Mouse (Mus musculus) liver, adult 2 months (tissue): ENCODE results near the gene Ltb. TPM values are rescaled to one million over a fixed set of nuclear protein-coding genes. Genes with fewer than 3 reads are reported as not detected.

Experiments used
- DNase-seq: peaks from one replicate; pipeline ENCODE4 v3.0.0-alpha.2; 2011; ENCODE audit warnings: low read depth, low spot score; ENCODE audit errors: extremely low read depth
- H3K27ac ChIP-seq: fragments of 200-500 bp; replicated peaks from 2 replicates; pipeline ENCODE4 v1.5.1; 2012; ENCODE audit warnings: low read depth, mild to moderate bottlenecking, control low read depth, inconsistent platforms, low read length; ENCODE audit not compliant: insufficient read depth
- H3K27me3 ChIP-seq: fragments of 200-500 bp; 2 replicates; pipeline ENCODE4 v1.6.1; 2012; ENCODE audit warnings: mild to moderate bottlenecking, moderate library complexity, low read length, inconsistent platforms; ENCODE audit not compliant: control insufficient read depth, insufficient read depth
- H3K36me3 ChIP-seq: fragments of 200-500 bp; 2 replicates; pipeline ENCODE4 v1.6.1; 2012; ENCODE audit warnings: low read length, inconsistent platforms; ENCODE audit not compliant: control insufficient read depth, insufficient read depth
- H3K4me1 ChIP-seq: fragments of 200-500 bp; 2 replicates; pipeline ENCODE4 v1.6.1; 2011; ENCODE audit warnings: low read length; ENCODE audit not compliant: control insufficient read depth, insufficient read depth
- H3K4me3 ChIP-seq: fragments of 200-500 bp; 2 replicates; pipeline ENCODE4 v1.5.1; 2011; ENCODE audit warnings: low read depth, mild to moderate bottlenecking, control low read depth, low read length, moderate library complexity; ENCODE audit not compliant: insufficient read depth
- H3K79me2 ChIP-seq: fragments of 200-500 bp; 2 replicates; pipeline ENCODE4 v1.6.1; 2012; ENCODE audit warnings: inconsistent platforms, mild to moderate bottlenecking, low read length, moderate library complexity; ENCODE audit not compliant: control insufficient read depth, insufficient read depth
- H3K9ac ChIP-seq: fragments of 200-500 bp; 2 replicates; pipeline ENCODE4 v1.6.1; 2012; ENCODE audit warnings: low read depth, mild to moderate bottlenecking, control low read depth, inconsistent platforms, low read length
- CTCF ChIP-seq: fragments of 200-500 bp; IDR thresholded peaks from 2 replicates; pipeline ENCODE4 v1.5.1; 2011; ENCODE audit warnings: low read depth, low read length, control low read depth
- POLR2A ChIP-seq: fragments of 200-500 bp; IDR thresholded peaks from 2 replicates; pipeline ENCODE4 v1.6.1; 2011; ENCODE audit warnings: low read length, control low read depth; ENCODE audit not compliant: insufficient read depth; ENCODE audit errors: extremely low read depth
- WGBS: fragments of 180-500 bp; shearing (Covaris S2); methylation state at CpG from one replicate; pipeline ENCODE4 v1.1.7; 2018; 5-methylcytosine and 5-hydroxymethylcytosine counted together
- polyA plus RNA-seq: library from polyadenylated mRNA; depleted of rRNA; stranded (reverse); fragments of >200 nt; gene quantifications from 2 replicates; pipeline ENCODE4 v1.2.3, GENCODE M21; 2012
- total RNA-seq: library from RNA; depleted of rRNA; stranded (reverse); fragments of >200 nt; gene quantifications from 2 replicates; pipeline ENCODE4 v1.2.3, GENCODE M21; 2014

The Ltb gene
- total and polyA plus RNA-seq, 2 experiments, result 1.8 to 4.7 TPM

DNA sequence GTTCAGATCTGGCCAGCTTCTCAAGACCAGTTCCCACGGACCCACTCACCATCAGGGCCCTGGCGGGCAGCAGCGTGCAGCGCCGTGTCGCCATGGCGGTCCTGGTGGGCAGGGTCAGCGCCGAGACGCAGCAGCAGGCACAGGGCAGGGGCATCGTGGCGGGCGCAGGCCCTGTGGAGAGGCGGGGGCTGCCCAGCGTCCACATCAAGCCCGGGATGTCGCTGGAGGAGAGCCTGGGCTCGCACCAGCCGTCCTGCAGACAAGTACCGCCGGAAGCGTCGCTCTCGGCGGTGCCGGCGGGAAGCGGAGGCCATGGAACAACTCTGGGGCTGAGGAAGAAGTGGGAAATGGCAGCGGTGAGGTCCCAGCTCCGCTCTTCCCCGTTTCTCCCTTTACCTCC, 40.7 kb downstream of the Ltb start:
- peaks cover 4% of the 10 kb centered on the region; the same call in 1 of the 2 replicates for H3K4me1 ChIP-seq

DNA sequence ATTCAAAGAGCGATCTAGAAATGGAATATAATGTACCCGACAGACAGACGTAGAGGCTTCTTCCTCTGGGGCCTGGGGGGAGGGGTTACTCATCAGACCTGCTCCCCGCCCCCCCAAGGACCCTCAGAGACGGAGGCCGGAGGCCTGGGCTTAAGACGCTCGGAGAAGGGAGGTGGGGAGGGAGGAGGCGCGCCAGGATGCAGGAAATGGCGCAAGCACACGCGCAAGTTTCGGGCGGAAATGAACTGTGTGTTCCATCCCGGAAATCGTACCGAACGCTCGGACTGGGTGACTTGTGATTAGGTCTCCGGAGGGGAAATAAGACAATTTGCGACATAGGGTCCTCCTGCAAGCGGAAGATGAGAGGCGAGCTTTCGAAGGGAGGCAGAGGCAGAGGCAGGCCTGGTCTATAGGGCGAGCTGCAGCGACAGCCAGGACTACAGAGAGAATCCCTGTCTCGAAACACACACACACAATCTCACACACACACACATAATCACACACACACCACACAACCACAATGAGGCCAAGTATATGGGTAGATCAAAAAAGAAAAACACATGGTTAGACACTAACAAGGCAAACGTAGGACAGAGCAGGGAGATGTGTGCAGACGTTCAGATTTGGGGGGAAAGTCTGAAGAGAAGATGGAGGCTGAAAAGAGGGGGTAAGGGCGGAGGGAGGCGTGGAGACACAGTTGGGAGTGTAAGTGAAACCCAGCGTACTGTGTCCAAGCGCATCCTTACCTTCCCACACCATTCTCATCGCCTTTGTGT, 41.6 kb downstream of the Ltb start, which contains the start of gene Nfkbil1:
Gene Nfkbil1 (minus strand): TSS at position 179 of the 776 bp plus-strand sequence.
- Histone ChIP-seq H3K4me1 (peaks cover 9% of the 10 kb centered on the region), H3K4me3 (peak within 1 kb of the TSS; percentile 60)
- WGBS, result under 1% methylated on average over 35 of the region's 35 CpGs

More for the DNA sequence above, 40.7 kb downstream of the Ltb start:
- no peak for DNase-seq
- WGBS, result 4% methylated on average over 31 of the region's 31 CpGs
- peak overlapping the region; percentile 90 for H3K27ac ChIP-seq
- H3K9ac ChIP-seq, result peak overlapping the region; percentile 98
- no peak for TF ChIP-seq CTCF
- no peak for TF ChIP-seq POLR2A
- H3K36me3 ChIP-seq, result no peaks in the 10 kb centered on the region
- peak overlapping the region; percentile 60 for H3K4me3 ChIP-seq
- H3K79me2 ChIP-seq, result peaks cover 16% of the 10 kb centered on the region; the same call in 1 of the 2 replicates
- H3K27me3 ChIP-seq, result no peaks in the 10 kb centered on the region

DNA sequence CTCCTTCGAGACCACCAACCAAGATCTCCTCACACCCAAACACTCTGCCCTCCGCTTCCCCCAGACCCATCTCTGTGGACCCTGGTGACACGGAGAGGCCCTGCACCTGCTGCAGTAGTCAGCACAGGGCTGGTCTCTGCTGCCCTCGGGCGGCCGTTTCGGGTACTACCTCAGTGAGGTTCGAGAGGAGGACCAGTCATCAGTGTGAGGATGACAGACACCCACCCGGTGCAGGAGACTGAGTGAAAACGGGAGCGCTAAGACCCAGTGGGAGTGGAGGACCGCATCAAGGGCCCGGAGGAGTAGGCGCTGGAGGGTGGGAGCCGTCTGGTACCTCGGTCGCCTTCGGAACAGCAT, 42.1 kb downstream of the Ltb start:
- Histone ChIP-seq H3K27ac (peak overlapping the region; percentile 78), H3K4me1 (peaks cover 9% of the 10 kb centered on the region), H3K36me3 (no peaks in the 10 kb centered on the region), H3K79me2 (peaks cover 7% of the 10 kb centered on the region; the same call in 1 of the 2 replicates), H3K4me3 (peak overlapping the region; percentile 60), H3K27me3 (no peaks in the 10 kb centered on the region), H3K9ac (peak overlapping the region; percentile 57)
- 0 out of 2 replicates have a peak, but pooled peaks have one; percentile 16 for TF ChIP-seq POLR2A
- peak; percentile 95 for TF ChIP-seq CTCF
- no peak for DNase-seq
- 2% methylated on average over 18 of the region's 18 CpGs for WGBS

More for the DNA sequence above, 41.6 kb downstream of the Ltb start, which contains the start of gene Nfkbil1:
- H3K27me3 ChIP-seq, result no peaks in the 10 kb centered on the region
- H3K9ac ChIP-seq, result peak within 1 kb of the TSS; percentile 98
- TF ChIP-seq POLR2A (peak; percentile 60; the same call in 1 of the 2 replicates), CTCF (no peak)
- H3K36me3 ChIP-seq, result no peaks in the 10 kb centered on the region
- peak within 1 kb of the TSS; percentile 90 for H3K27ac ChIP-seq
- peaks cover 13% of the 10 kb centered on the region; the same call in 1 of the 2 replicates for H3K79me2 ChIP-seq
- DNase-seq, result peak; percentile 91

DNA sequence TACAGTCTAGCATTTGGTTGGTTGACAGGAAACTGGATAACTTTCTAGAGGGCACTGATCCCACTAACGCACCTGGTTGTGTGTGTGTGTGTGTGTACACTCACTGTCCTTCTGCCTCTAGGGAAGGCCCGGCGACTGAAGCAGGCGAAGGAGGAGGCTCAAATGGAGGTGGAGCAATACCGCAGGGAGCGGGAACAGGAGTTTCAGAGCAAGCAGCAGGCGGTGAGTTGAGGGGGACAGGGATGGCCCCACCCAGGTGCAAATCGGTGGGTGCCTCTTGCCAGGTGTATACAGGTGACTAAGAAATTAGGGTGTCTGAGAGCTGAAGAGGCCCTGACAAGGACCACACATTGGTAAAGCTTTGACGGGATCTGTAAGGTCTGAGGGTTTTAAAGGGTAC, 42.8 kb downstream of the Ltb start:
- Histone ChIP-seq H3K27me3 (no peaks in the 10 kb centered on the region), H3K79me2 (peaks cover 7% of the 10 kb centered on the region; the same call in 1 of the 2 replicates), H3K9ac (no peak overlapping the region), H3K4me3 (no peak overlapping the region), H3K4me1 (peaks cover 7% of the 10 kb centered on the region), H3K36me3 (no peaks in the 10 kb centered on the region), H3K27ac (no peak overlapping the region)
- TF ChIP-seq CTCF, result no peak
- WGBS, result 84% methylated on average over 9 of the region's 9 CpGs
- DNase-seq, result no peak

DNA sequence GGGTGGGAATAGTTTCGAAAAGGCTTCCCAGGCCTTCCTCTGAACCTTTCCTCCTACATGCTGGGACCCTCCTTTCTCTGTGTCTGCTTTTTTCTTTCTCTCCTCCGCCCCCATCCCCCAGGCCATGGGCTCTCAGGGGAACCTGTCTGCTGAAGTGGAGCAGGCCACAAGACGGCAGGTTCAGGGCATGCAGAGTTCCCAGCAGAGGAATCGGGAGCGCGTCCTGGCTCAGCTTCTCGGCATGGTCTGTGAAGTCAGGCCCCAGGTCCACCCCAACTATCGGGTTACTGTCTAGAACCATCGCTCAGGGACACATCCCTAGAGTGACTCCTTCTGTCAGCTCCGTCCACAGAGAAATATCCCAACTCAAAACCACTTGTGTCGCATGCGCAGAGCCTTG, 43.3 kb downstream of the Ltb start:
- no peaks in the 10 kb centered on the region for H3K27me3 ChIP-seq
- H3K4me3 ChIP-seq, result no peak overlapping the region
- no peak overlapping the region for H3K27ac ChIP-seq
- DNase-seq, result no peak
- WGBS, result 95% methylated on average over 12 of the region's 12 CpGs
- no peak overlapping the region for H3K9ac ChIP-seq
- H3K79me2 ChIP-seq, result peaks cover 12% of the 10 kb centered on the region
- no peaks in the 10 kb centered on the region for H3K36me3 ChIP-seq
- H3K4me1 ChIP-seq, result peaks cover 7% of the 10 kb centered on the region
- TF ChIP-seq CTCF (no peak), POLR2A (no peak)

DNA sequence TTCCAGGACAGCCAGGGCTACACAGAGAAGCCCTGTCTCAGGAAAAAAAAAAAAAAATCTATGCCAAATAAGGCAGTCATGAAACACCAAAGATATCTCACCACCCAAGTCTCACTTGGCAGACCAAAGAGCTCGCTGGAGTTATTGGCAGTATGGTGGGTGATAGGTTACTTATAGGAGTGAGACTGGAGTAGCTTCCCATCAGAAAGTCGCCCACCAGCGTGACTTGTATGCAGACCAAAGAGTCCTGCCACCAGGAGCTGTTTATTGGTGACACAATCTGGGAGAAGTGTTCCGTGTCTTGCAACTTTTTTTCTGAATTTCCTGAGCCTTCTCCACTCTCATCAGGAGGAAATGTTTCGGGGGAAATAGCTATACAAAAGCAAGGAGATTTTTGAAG, 45.5 kb downstream of the Ltb start:
- Histone ChIP-seq H3K27me3 (no peaks in the 10 kb centered on the region), H3K27ac (no peak overlapping the region), H3K4me3 (no peak overlapping the region), H3K79me2 (peaks cover 32% of the 10 kb centered on the region), H3K4me1 (peaks cover 17% of the 10 kb centered on the region), H3K9ac (no peak overlapping the region), H3K36me3 (peaks cover 14% of the 10 kb centered on the region)
- WGBS, result 77% methylated on average over 5 of the region's 5 CpGs
- TF ChIP-seq POLR2A, result no peak
- DNase-seq, result no peak
